Mouse (Mus musculus) cerebellum, adult 2 months (tissue): ENCODE data around the gene Ankrd13b. TPM values are rescaled to one million over a fixed set of nuclear protein-coding genes. Genes with fewer than 3 reads are reported as not detected.
A peak's percentile ranks its signal among the peaks of the same experiment; 100 is the strongest.

Experiments
- DNase-seq, 2 experiments: peaks; one replicate each; pipeline ENCODE4 v3.0.0; 2021
- H3K27ac ChIP-seq: fragments of 200-500 bp; 2 replicates; pipeline ENCODE4 v1.5.1; 2012; ENCODE audit warnings: low read length, control low read depth, inconsistent platforms; ENCODE audit not compliant: insufficient read depth
- H3K27me3 ChIP-seq: fragments of 200-500 bp; 2 replicates; pipeline ENCODE4 v1.6.1; 2012; ENCODE audit warnings: inconsistent platforms, mild to moderate bottlenecking, low read length, moderate library complexity; ENCODE audit not compliant: control insufficient read depth, insufficient read depth
- H3K4me1 ChIP-seq: fragments of 200-500 bp; 2 replicates; pipeline ENCODE4 v1.6.1; 2011; ENCODE audit warnings: low read length; ENCODE audit not compliant: control insufficient read depth, insufficient read depth
- H3K4me3 ChIP-seq: fragments of 200-500 bp; replicated peaks from 2 replicates; pipeline ENCODE3; 2011; ENCODE audit warnings: mild to moderate bottlenecking, low read depth, low read length, control low read depth; ENCODE audit not compliant: insufficient read depth
- CTCF ChIP-seq: fragments of 200-500 bp; IDR thresholded peaks from 2 replicates; pipeline ENCODE4 v1.5.1; 2011; ENCODE audit warnings: low read depth, mild to moderate bottlenecking, control low read depth, low read length, moderate library complexity, borderline replicate concordance; ENCODE audit not compliant: insufficient read depth
- POLR2A ChIP-seq: fragments of 200-500 bp; IDR thresholded peaks from 2 replicates; pipeline ENCODE4 v1.6.1; 2011; ENCODE audit warnings: low read length, control low read depth, borderline replicate concordance; ENCODE audit not compliant: insufficient read depth
- WGBS: fragments of 180-500 bp; shearing (Covaris S2); methylation state at CpG from one replicate; pipeline ENCODE4 v1.1.7; 2018; 5-methylcytosine and 5-hydroxymethylcytosine counted together
- polyA plus RNA-seq: library from polyadenylated mRNA; depleted of rRNA; stranded (reverse); fragments of >200 nt; gene quantifications from 2 replicates; pipeline ENCODE4 v1.2.3, GENCODE M21; 2012

Ankrd13b gene
- polyA plus RNA-seq, 1 experiment: 106 TPM

GRCm38 (mm10) chr11:77467157-77467556 lies 22.3 kb downstream of the Ankrd13b start:
- 11% methylated on average over 25 of the region's 25 CpGs for WGBS
- DNase-seq: peak; percentile 62 to 63
- Histone ChIP-seq H3K27ac (no peak overlapping the region), H3K27me3 (no peaks in the 10 kb centered on the region), H3K4me3 (no peak overlapping the region), H3K4me1 (no peaks in the 10 kb centered on the region)
- TF ChIP-seq CTCF (peak; percentile 40; the same call in 1 of the 2 replicates), POLR2A (no peak)

GRCm38 (mm10) chr11:77466544-77466943 lies 22.9 kb downstream of the Ankrd13b start:
- H3K4me3 ChIP-seq: no peak overlapping the region
- TF ChIP-seq CTCF (no peak), POLR2A (no peak)
- no peaks in the 10 kb centered on the region for H3K4me1 ChIP-seq
- H3K27me3 ChIP-seq: no peaks in the 10 kb centered on the region
- H3K27ac ChIP-seq: no peak overlapping the region
- WGBS: 54% methylated on average over 9 of the region's 9 CpGs
- no peak for DNase-seq

- TF ChIP-seq POLR2A: no peak
- no peak for TF ChIP-seq CTCF
- Histone ChIP-seq H3K27ac (no peak overlapping the region), H3K4me3 (no peak overlapping the region), H3K27me3 (no peaks in the 10 kb centered on the region), H3K4me1 (no peaks in the 10 kb centered on the region)
- no peak for DNase-seq
- 60% methylated on average over 3 of the region's 3 CpGs for WGBS
Observed at GRCm38 (mm10) chr11:77465111-77465510, 24.4 kb downstream of the Ankrd13b start.

- no peak overlapping the region for H3K27ac ChIP-seq
- DNase-seq: no peak
- no peak for TF ChIP-seq CTCF
- WGBS: 58% methylated on average over 4 of the region's 4 CpGs
- H3K27me3 ChIP-seq: no peaks in the 10 kb centered on the region
- H3K4me3 ChIP-seq: no peak overlapping the region
- H3K4me1 ChIP-seq: no peaks in the 10 kb centered on the region
Observed at GRCm38 (mm10) chr11:77464684-77465083, 24.8 kb downstream of the Ankrd13b start.

DNA sequence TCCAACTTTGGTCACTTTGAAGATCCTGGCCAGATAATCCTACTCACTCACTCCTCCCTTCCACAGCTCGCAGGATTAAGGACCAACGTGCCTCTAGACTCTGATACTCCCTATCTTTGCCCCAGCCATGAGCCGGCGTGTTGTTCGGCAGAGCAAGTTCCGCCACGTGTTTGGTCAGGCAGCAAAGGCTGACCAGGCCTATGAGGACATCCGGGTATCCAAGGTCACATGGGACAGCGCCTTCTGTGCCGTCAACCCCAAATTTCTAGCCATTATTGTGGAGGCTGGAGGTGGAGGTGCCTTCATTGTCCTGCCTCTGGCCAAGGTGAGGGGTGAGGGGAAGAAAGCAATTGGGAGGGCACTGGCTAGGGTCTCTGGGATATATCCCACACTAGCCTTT lies 25.7 kb downstream of the Ankrd13b start:
- no peaks in the 10 kb centered on the region for H3K4me1 ChIP-seq
- H3K27me3 ChIP-seq: no peaks in the 10 kb centered on the region
- no peak for DNase-seq
- TF ChIP-seq POLR2A (no peak), CTCF (no peak)
- H3K4me3 ChIP-seq: no peak overlapping the region
- no peak overlapping the region for H3K27ac ChIP-seq
- 89% methylated on average over 10 of the region's 10 CpGs for WGBS

DNA sequence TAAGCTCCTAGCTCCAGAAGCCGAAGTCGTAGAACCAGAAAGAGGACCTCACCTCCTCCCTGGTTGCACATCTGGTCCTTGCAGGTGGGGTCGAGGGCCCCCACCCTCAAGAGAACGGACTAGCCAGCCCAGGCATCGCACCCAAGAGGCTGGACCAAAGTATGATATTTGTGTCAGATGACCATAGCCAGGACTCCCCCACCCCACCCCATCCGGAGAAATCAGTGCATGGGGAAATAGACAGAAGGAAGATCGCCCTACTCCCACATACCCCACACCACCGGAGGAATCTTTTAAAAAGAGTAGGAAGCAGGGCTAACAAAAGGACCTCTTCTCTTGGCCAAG lies 26.4 kb downstream of the Ankrd13b start:
- Histone ChIP-seq H3K4me3 (peak overlapping the region; percentile 59), H3K27me3 (no peaks in the 10 kb centered on the region), H3K27ac (no peak overlapping the region), H3K4me1 (no peaks in the 10 kb centered on the region)
- TF ChIP-seq CTCF (no peak), POLR2A (no peak)
- no peak for DNase-seq
- 47% methylated on average over 8 of the region's 8 CpGs for WGBS

- H3K27ac ChIP-seq: no peak within 1 kb of the TSS
- H3K27me3 ChIP-seq: no peaks in the 10 kb centered on the region
- DNase-seq: peak; percentile 55 to 58
- H3K4me1 ChIP-seq: no peaks in the 10 kb centered on the region
- H3K4me3 ChIP-seq: peak within 1 kb of the TSS; percentile 59
- TF ChIP-seq POLR2A (no peak), CTCF (no peak)
- under 1% methylated on average over 72 of the region's 73 CpGs for WGBS
Observed at GRCm38 (mm10) chr11:77462283-77463100, 27.0 kb downstream of the Ankrd13b start, which contains the start of gene Coro6. Coro6 (plus strand) TSS chr11:77462411.

DNA sequence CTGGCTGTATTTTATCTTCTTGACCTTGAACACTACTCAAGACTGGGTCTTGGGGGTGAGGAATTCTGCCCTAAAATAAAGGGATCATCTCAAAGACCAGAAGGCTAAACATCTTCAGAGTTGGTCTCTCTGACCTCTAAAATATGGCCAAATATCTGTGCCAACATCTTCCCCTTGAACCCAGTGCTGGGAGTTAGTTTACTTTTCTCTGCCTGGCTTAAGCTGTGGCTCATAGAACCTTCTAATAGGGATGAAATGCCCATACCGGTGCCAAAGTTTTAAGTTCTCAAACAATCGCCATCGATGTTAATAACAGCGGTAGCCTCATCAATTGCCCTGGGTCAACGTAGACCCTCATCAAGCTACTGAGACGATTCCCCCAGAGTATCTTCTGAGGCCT lies 27.6 kb downstream of the Ankrd13b start:
- no peak for DNase-seq
- 2% methylated on average over 6 of the region's 6 CpGs for WGBS
- H3K27me3 ChIP-seq: no peaks in the 10 kb centered on the region
- no peak overlapping the region for H3K27ac ChIP-seq
- TF ChIP-seq POLR2A (no peak), CTCF (no peak)
- no peaks in the 10 kb centered on the region for H3K4me1 ChIP-seq
- H3K4me3 ChIP-seq: peak overlapping the region; percentile 59

- no peaks in the 10 kb centered on the region for H3K27me3 ChIP-seq
- TF ChIP-seq CTCF (no peak), POLR2A (no peak)
- no peak overlapping the region for H3K4me3 ChIP-seq
- peak; percentile 52 to 71 for DNase-seq
- H3K27ac ChIP-seq: no peak overlapping the region
- H3K4me1 ChIP-seq: peaks cover 8% of the 10 kb centered on the region
- 12% methylated on average over 6 of the region's 6 CpGs for WGBS
Observed at GRCm38 (mm10) chr11:77456866-77457265, 32.6 kb downstream of the Ankrd13b start.
